Mouse (Mus musculus): ENCODE data around the gene Plekha7.
"Not testable (repeated sequence)": the region's sequence is repeated elsewhere in the genome, so short reads cannot be mapped to it uniquely, and the experiment has no call there.

The Plekha7 gene

DNA sequence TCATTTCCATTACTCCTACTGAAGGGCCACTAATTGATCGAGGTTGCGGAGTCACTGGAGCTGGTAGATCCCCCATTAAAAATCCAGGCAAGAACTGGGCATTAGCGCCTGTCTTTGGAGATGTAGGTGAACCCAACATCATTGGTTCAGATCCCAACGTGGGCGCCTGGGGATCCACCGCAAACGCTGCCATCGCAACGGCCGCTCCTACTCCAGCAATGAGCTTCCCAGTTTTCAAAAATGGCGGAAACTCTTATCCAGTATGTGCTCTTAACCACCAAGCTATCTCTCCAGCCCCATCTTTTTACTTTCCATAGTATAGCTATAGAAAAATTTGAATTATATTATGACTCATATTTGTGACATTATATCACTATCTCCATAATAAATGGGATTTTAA is 223.8 kb downstream of the Plekha7 start, which contains the start of gene Gm4353:
TSS of gene Gm4353 (minus strand) at position 270 of the 400 bp plus-strand sequence.
- not testable (repeated sequence) for DNase-seq (ENCODE audit: low read depth in 1 of 2, low spot score in 2 of 2)
